Mouse (Mus musculus) thymus, postnatal 14 days (tissue): Measurements from ENCODE around the gene Cspg4.
A peak's percentile ranks its signal among the peaks of the same experiment; 100 is the strongest.

Experiments
- DNase-seq: peaks from one replicate; pipeline ENCODE4 v3.0.0; 2021

Cspg4 gene

DNA sequence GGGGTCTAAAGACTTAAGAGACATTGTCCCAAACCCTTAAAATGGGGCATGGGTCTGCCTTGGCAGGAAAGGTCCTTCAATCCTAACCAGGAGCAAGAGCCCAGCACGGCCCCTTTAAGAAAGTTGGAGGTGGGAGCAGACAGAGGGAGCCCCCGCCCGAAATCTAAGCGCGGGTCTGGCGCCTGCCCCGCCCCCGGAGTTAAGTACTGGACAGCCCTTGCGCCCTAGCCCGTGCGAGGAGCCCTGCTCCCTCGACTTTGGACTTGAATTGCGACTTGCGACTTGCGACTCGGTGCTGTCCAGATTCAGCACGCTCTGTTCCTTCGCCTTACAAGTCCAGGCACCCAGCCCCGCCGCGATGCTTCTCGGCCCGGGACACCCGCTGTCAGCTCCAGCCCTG lies at the start of gene Cspg4:
TSS of gene Cspg4 (plus strand) at position 202 of the 400 bp plus-strand sequence.
- no peak for DNase-seq

DNA sequence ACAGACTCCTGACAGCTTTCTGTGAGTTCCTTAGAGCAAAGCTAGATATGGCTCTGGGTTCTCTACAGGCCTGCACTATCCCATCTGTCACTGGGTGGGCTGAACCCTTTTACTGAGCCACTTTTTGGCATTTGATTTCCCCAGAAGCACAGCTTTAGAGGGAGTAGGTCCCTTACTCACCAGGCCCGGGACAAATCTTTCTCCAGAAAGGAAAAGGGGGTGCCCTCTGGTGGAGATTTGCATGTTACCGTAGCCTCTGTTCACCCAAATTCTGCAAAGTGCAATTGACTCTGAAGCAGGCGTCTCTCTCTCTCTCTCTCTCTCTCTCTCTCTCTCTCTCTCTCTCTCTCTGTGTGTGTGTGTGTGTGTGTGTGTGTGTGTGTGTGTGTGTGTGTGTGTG lies 39.9 kb upstream of the Cspg4 start:
- DNase-seq, result peak; percentile 9

GRCm38 (mm10) chr9:56825476-56826213 lies 39.2 kb upstream of the Cspg4 start:
- no peak for DNase-seq

- no peak for DNase-seq
These were observed 36.7 kb upstream of the Cspg4 start for GRCm38 (mm10) chr9:56828146-56828545.

GRCm38 (mm10) chr9:56828841-56829240 lies 36.0 kb upstream of the Cspg4 start:
- no peak for DNase-seq

DNA sequence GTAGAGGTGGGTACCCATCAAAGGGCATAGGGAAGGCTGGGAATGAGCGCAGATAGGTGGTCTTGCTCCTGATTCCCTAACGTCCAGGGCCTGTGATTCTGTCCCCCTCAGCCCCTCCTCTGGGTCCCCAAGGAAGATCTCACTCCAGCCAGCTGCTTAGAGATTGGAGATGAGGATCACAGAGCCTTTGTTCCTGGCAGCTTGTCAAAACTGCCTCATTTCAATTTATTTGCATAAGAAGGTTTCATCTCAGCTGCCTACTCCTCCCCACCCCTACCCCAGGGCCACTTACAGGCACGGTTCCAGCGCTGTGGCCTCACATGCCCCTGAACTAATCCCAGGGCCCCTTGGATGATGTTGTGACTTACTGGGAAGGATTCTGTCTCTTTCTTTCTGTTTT lies 34.7 kb upstream of the Cspg4 start:
- no peak for DNase-seq

- no peak for DNase-seq
These were observed 32.9 kb upstream of the Cspg4 start for GRCm38 (mm10) chr9:56831904-56832303.

DNA sequence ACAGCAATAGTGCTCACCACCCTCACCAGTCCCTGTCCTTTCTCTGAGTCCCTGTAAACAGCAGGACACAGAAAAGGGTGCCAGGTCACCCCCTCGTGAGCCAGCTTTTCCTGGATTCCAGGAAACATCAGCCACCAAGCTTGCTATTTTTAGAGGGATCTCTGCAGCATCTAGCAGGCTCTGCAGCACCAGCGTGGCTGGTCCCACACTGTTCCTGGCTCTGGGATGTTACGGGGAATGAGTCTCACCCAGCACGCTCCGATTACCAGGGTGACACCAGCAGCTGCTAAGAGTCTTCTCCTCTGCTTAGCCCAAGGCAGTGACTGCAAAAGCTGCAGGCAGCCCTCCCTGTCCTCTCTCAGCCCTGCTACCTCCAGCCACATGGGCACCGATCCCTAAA lies 31.9 kb upstream of the Cspg4 start:
- no peak for DNase-seq

DNA sequence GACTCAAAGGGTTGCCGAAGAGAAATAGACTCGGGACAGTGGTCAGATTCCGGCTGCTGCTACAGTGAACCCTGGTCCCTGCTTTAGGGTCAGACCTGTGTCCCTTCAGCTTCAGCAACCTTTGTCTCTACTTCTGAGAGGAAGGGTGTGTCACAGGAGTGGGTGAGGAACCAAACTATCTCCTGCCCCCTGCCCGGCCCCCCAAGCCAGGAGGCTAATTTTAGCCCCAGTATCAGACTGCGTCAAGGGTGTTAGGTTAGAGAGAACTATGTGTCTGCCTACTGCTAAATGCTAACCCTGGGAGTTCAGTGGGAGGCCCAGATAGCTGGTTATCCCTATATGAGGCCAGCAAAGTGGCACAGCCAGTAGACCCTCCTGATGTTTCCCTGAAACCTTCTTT lies 29.7 kb upstream of the Cspg4 start:
- no peak for DNase-seq

DNA sequence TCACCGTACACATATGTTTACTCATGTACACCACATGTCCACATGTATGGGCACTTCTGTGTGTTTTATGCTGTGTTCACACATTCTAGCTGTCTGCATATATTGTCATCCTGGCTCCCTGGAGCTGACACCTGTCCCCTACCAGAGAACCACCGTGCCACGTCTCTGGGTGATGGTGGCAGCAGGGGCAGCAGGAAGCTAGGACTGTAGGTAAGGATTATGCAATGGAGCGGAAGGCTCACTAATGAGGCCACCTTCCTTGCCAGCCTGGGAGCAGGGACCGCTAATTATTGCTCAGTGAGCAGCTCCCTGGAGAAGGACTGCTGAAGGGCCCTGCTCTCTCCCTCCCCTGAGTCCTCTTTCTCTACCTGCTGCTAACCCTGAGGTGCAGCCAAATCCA lies 24.1 kb upstream of the Cspg4 start:
- DNase-seq, result no peak

DNA sequence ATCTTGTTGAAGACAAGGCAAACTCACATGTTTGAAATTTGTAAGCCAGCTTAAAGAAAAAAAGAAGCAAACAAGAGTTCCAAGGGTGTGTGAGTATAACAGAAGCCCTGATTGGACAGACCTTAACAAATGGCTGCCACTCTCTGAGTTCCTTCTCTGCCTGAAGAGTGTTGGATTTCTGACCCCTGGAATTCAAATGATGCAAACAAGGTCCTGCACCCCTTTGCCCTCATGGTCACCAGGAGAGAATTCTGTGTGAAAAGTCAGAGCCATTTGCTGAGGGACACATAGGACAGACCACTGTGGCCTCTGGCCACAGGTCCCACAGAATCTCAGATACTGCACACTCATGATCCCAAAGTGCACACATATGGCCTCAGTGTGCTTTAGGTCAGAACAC lies 23.0 kb upstream of the Cspg4 start:
- no peak for DNase-seq

DNA sequence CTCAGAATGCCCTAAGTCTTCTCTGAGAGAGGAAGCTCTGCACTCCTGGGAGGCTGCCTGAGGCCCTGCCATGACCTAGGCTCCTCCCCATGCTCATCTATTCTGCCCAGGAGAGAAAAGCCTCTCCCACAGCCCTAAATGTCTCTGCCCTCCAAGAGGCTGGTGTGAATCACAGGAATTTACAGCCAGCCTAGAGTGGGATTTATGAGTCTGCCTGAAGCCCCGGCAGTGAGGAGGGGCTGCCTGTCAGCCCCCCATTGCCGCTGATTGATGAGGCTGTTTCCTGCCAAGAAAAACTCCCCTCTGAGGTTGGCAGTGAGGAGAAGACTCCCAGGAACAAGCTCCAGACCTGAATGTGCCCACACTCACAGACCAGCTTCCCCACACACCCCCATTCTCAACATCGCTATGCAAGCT lies 22.5 kb upstream of the Cspg4 start:
- no peak for DNase-seq

DNA sequence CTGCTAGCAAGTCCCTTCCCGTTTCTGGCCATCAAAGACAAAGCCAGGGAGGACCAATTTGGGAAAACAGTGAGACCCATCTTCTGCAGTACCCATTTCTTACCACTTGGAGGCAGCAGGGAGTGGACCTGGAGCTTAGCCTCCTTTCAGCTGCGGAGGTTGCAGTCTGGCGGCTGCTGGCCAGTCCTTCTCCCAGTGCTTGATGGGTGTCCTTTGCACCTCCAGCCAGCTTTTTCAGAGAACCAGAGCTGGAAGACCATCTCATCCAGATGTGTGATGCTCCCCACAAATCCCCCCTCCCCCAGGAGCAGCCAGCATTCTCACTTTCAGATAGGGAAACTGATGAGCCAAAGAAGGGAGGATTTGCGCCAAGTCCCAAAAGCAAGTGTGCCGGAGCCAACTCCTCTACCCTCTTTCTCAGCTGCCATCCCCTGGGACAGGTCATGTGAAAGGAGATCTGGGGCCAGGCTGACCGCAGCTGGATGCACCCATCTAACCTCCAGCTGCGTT lies 21.1 kb upstream of the Cspg4 start:
- DNase-seq, result peak; percentile 41

DNA sequence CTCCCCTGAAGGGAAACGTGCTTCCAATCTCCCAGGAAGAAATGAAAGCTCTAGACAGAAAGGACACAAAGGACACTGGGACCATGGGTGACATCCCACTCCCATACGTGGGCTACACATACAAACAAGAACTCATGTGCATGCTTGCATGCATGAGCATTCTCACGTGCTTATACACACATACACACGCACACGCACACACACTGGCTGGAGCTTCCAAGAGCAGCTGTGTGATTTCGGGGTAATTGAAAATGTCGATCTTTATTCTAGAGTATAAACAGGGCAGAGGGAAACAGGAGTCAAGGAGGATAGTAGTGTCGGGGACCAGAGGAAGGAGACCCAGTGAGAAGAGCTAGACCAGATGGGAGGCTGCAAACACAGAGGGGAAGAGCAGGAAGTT lies 20.2 kb upstream of the Cspg4 start:
- no peak for DNase-seq

DNA sequence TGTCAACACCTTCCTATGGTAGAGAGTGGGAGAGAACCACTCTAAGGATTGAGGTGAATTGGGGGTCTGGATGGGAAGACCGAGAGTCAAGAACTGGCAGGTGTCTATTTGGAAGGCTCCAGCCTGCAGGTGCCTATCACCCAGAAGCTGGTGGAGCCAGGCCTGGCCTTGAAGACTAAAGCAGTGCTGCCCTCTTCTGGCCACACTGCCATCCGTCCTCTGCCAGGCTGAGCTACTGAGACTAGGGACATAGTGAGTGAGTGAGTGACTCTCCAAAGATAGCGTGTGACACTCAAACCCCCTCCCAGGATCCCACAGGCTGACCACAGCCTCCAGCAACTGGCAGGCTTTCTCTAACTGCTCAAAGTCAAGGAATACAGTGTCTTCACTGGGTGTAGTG lies 17.3 kb upstream of the Cspg4 start:
- DNase-seq, result peak; percentile 71

GRCm38 (mm10) chr9:56850128-56850904 lies 14.5 kb upstream of the Cspg4 start:
- no peak for DNase-seq

- DNase-seq, result no peak
These were observed 14.0 kb upstream of the Cspg4 start for GRCm38 (mm10) chr9:56850905-56851252.

DNA sequence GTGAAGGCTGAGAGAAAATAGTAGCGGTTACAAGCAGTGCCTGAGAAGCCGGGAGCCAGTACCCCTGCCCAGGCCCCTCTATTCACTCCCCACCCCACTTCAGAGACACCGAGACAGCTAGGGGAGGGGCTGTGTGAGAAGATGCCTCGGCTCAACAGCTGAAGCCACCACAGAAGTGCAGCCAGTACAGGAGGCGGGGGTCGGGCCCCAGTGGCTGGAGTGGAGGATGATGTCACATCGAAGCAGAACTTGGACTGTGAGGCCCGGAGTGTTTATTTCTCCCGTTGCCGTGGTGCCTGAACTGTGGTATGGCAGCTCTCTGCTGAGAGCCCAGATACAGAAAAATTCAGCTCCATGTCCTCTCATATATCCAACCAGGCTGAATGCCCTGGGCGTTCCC lies 13.1 kb upstream of the Cspg4 start:
- DNase-seq, result no peak

DNA sequence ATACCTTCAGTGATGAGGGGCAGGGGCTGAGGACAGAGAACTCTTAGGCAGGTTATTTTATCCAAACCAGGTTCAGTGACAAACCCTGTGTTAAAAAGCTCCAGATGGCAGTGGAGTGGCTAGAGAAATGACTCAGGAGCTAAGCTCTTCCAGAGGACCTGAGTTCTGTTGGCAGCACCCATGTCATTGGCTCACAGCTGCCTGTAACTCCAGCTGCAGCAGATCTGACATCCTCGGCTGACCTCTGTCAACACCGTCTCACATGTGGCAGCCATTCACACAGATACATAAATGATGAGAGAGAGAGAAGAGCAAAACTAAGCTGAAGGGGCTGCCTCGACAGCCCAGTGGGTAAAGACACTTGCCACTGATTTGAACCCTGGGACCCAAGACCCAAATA lies 7.4 kb upstream of the Cspg4 start:
- DNase-seq, result no peak

GRCm38 (mm10) chr9:56860035-56860434 lies 4.8 kb upstream of the Cspg4 start:
- DNase-seq, result no peak

GRCm38 (mm10) chr9:56860486-56861269 lies 4.2 kb upstream of the Cspg4 start:
- DNase-seq, result no peak

- DNase-seq, result no peak
These were observed 2.0 kb upstream of the Cspg4 start for GRCm38 (mm10) chr9:56862863-56863262.

GRCm38 (mm10) chr9:56864216-56864729 lies 560 bp upstream of the Cspg4 start, which contains the start of gene Odf3l1:
Odf3l1 (minus strand) TSS chr9:56864679.
- no peak for DNase-seq
